Mouse (Mus musculus): ENCODE data around the gene Scfd2. TPM values are rescaled to one million over a fixed set of nuclear protein-coding genes. Genes with fewer than 3 reads are reported as not detected.

The Scfd2 gene
- polyA plus RNA-seq, 2 experiments = 3.9 to 9.4 TPM

DNA sequence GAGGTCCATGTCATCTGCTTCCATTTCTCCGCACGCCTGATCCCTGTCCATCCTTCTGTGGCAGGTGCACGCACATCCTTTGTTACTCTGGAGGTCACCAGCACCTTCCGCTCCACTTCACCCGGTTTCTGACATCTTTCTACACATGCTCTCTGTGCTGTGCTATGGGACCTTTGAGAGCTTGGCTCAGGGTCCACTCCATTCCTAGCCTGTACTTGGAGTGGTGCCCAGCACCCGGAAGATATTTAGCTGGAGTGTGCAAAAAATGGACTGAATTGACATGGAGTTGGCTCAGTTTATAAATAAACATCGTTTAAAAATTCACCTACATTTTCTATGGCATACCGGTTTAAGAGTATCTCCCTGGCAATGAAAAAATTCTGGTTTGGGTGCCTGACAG is 250.1 kb downstream of the Scfd2 start:
- Histone ChIP-seq H3K4me3 (ENCODE audit: insufficient read depth in 1 of 2, low read depth in 2 of 2, low read length in 2 of 2) (no peak overlapping the region), H3K36me3 (replicated peaks; ENCODE audit: control insufficient read depth, insufficient read depth, low read depth) (no peaks in the 10 kb centered on the region), H3K27me3 (ENCODE audit: control insufficient read depth, insufficient read depth, low read length) (no peaks in the 10 kb centered on the region), H3K9me3 (ENCODE audit: control insufficient read depth, low read length) (no peaks in the 10 kb centered on the region), H3K9ac (replicated peaks) (no peak overlapping the region), H3K4me2 (ENCODE audit: low read depth) (no peak overlapping the region), H3K27ac (no peak overlapping the region), H3K4me1 (replicated peaks; ENCODE audit: control insufficient read depth in 2 of 2, insufficient read depth in 2 of 2, low read length in 1 of 2) (peaks cover 3 to 5% of the 10 kb centered on the region in 2 experiments; a peak in 3 of 4 replicates)
- TF ChIP-seq CTCF (IDR thresholded peaks at IDR 0.05; ENCODE audit: low read depth) = no peak
- DNase-seq (ENCODE audit: low read depth in 3 of 3, low spot score in 3 of 3) (no peak), ATAC-seq (ENCODE audit: insufficient read depth) (no peak)
- 79% methylated on average over 8 of the region's 8 CpGs for WGBS (ENCODE audit: insufficient replicate concordance)

DNA sequence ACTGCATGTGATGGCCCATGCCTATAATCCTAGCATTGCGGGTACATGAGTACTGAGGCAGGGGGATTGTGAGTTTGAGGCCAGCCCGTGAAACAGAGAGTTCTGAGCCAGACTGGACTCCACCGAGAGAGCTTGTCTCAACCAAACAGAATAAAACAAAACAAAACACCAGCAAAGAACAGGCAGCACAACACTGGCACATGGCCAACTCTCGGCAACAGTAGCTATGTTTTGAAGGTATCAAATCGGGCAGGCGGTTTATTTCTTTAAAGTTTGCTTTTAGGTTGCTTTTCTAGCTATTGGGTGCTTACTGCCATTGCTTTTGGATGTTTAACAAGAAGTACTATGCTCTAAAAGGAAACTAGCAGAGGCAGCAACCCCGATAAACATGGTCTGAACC is 251.9 kb downstream of the Scfd2 start:
- WGBS (ENCODE audit: insufficient replicate concordance) = 64% methylated on average over 7 of the region's 7 CpGs
- Histone ChIP-seq H3K27me3 (ENCODE audit: control insufficient read depth, insufficient read depth, low read length) (no peaks in the 10 kb centered on the region), H3K4me2 (ENCODE audit: low read depth) (no peak overlapping the region), H3K36me3 (replicated peaks; ENCODE audit: control insufficient read depth, insufficient read depth, low read depth) (no peaks in the 10 kb centered on the region), H3K9me3 (ENCODE audit: control insufficient read depth, low read length) (no peaks in the 10 kb centered on the region), H3K4me1 (replicated peaks; ENCODE audit: control insufficient read depth in 2 of 2, insufficient read depth in 2 of 2, low read length in 1 of 2) (peaks cover 0 to under 1% of the 10 kb centered on the region in 2 experiments; a peak in 1 of 4 replicates), H3K27ac (no peak overlapping the region), H3K9ac (replicated peaks) (no peak overlapping the region), H3K4me3 (ENCODE audit: insufficient read depth in 1 of 2, low read depth in 2 of 2, low read length in 2 of 2) (no peak overlapping the region)
- no peak for TF ChIP-seq CTCF (IDR thresholded peaks at IDR 0.05; ENCODE audit: low read depth)
- TF ChIP-seq EP300 (IDR thresholded peaks at IDR 0.05; ENCODE audit: low read depth) = no peak
- ATAC-seq (ENCODE audit: insufficient read depth) (no peak), DNase-seq (ENCODE audit: low read depth in 3 of 3, low spot score in 3 of 3) (no peak)

DNA sequence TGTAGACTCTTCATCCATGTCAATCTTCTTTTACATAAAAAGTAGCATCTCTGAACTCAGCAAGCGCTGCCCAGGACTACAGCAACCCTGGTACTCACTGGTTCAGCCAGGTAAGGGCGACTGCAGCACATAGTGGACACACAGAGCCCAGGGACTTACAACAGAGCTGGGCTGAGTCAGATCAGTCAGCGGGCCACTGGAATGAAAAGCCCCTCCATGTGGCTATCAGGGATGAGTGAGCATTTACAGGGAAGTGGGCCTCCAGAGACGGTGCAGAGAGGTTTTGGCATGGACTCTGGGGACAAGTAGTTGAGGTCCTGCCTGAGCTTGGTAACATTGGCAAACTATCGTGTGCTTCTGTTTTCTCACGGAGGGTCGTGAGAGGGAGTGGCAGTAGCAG is 253.1 kb downstream of the Scfd2 start:
- no peak for ATAC-seq (ENCODE audit: insufficient read depth)

DNA sequence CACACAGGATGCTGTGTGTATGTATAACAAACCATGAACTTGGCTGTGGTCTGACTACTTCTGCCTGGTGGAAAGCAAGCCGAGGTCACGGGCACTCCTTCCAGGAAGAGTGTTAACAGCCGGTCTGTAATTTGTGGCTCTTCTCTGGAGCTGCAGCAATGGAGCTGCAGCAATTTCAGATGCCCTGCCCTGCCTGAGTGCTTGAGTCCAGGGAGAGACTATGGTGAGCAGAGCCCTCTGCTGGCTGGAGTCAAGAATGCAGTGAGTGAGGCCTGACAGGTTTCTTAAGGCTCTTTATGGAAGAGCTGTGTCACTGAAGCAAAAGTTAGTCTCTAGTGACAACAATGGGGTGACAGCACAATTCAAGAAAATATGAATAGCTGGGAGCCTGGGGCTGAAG is 253.8 kb downstream of the Scfd2 start:
- Histone ChIP-seq H3K4me2 (ENCODE audit: low read depth) (no peak overlapping the region), H3K36me3 (replicated peaks; ENCODE audit: control insufficient read depth, insufficient read depth, low read depth) (no peaks in the 10 kb centered on the region), H3K9ac (replicated peaks) (no peak overlapping the region), H3K27ac (no peak overlapping the region), H3K4me3 (ENCODE audit: insufficient read depth in 1 of 2, low read depth in 2 of 2, low read length in 2 of 2) (no peak overlapping the region), H3K9me3 (ENCODE audit: control insufficient read depth, low read length) (no peaks in the 10 kb centered on the region), H3K4me1 (replicated peaks; ENCODE audit: control insufficient read depth in 2 of 2, insufficient read depth in 2 of 2, low read length in 1 of 2) (no peaks in the 10 kb centered on the region), H3K27me3 (ENCODE audit: control insufficient read depth, insufficient read depth, low read length) (no peaks in the 10 kb centered on the region)
- TF ChIP-seq EP300 (IDR thresholded peaks at IDR 0.05; ENCODE audit: low read depth) = no peak
- TF ChIP-seq CTCF (IDR thresholded peaks at IDR 0.05; ENCODE audit: low read depth) = peak; percentile 91
- 7% methylated on average over 3 of the region's 3 CpGs for WGBS (ENCODE audit: insufficient replicate concordance)
- peak; percentile 40 to 51 (median 41) for DNase-seq (ENCODE audit: low read depth in 3 of 3, low spot score in 3 of 3)
- ATAC-seq (ENCODE audit: insufficient read depth) = no peak

More for the DNA sequence above, 253.1 kb downstream of the Scfd2 start:
- Histone ChIP-seq H3K9me3 (ENCODE audit: control insufficient read depth, low read length) (no peaks in the 10 kb centered on the region), H3K4me1 (replicated peaks; ENCODE audit: control insufficient read depth in 2 of 2, insufficient read depth in 2 of 2, low read length in 1 of 2) (no peaks in the 10 kb centered on the region), H3K9ac (replicated peaks) (no peak overlapping the region), H3K27ac (no peak overlapping the region), H3K27me3 (ENCODE audit: control insufficient read depth, insufficient read depth, low read length) (no peaks in the 10 kb centered on the region), H3K4me3 (ENCODE audit: insufficient read depth in 1 of 2, low read depth in 2 of 2, low read length in 2 of 2) (no peak overlapping the region), H3K4me2 (ENCODE audit: low read depth) (no peak overlapping the region), H3K36me3 (replicated peaks; ENCODE audit: control insufficient read depth, insufficient read depth, low read depth) (no peaks in the 10 kb centered on the region)
- TF ChIP-seq CTCF (IDR thresholded peaks at IDR 0.05; ENCODE audit: low read depth) (no peak), EP300 (IDR thresholded peaks at IDR 0.05; ENCODE audit: low read depth) (no peak)
- no peak for DNase-seq (ENCODE audit: low read depth in 3 of 3, low spot score in 3 of 3)
- WGBS (ENCODE audit: insufficient replicate concordance) = 63% methylated on average over 7 of the region's 7 CpGs

DNA sequence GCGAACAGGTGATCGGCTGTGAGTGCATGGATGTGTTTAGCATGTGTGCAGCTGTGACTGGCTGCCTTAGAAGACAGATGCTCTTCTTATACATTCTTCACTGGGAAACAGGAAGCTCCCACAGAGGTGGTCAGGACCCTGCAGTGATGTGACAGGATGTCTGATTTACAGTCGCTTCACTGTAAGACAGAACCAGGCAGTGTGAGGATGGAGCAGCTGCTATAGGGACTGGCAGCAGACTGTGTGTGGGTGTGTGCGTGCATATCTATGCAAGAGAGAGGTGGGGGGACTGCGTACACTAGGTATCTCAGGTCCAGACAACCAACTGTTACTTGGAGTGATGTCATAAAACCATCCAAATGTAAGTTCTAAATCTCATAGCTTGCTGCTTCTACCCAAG is 254.3 kb downstream of the Scfd2 start:
- DNase-seq (ENCODE audit: low read depth in 3 of 3, low spot score in 3 of 3) = no peak
- no peaks in the 10 kb centered on the region for H3K36me3 ChIP-seq (replicated peaks; ENCODE audit: control insufficient read depth, insufficient read depth, low read depth)
- 72% methylated on average over 5 of the region's 5 CpGs for WGBS (ENCODE audit: insufficient replicate concordance)
- no peak for ATAC-seq (ENCODE audit: insufficient read depth)
- H3K4me2 ChIP-seq (ENCODE audit: low read depth) = no peak overlapping the region
- H3K9ac ChIP-seq (replicated peaks) = no peak overlapping the region
- no peaks in the 10 kb centered on the region for H3K27me3 ChIP-seq (ENCODE audit: control insufficient read depth, insufficient read depth, low read length)
- no peaks in the 10 kb centered on the region for H3K9me3 ChIP-seq (ENCODE audit: control insufficient read depth, low read length)
- no peaks in the 10 kb centered on the region for H3K4me1 ChIP-seq (replicated peaks; ENCODE audit: control insufficient read depth in 2 of 2, insufficient read depth in 2 of 2, low read length in 1 of 2)
- no peak overlapping the region for H3K4me3 ChIP-seq (ENCODE audit: insufficient read depth in 1 of 2, low read depth in 2 of 2, low read length in 2 of 2)
- H3K27ac ChIP-seq = no peak overlapping the region
- TF ChIP-seq EP300 (IDR thresholded peaks at IDR 0.05; ENCODE audit: low read depth) (no peak), CTCF (IDR thresholded peaks at IDR 0.05; ENCODE audit: low read depth) (no peak)
